Mouse (Mus musculus) gastrocnemius, postnatal 36 days (tissue): ENCODE measurements at regions not wholly inside any gene's neighbourhood (a gene's known extent, or its start where the extent isn't known, plus 50 kb on each side); places are given as distances from the start of the nearest gene placed in this dataset.

Source experiments
- DNase-seq, 2 experiments: peaks; one replicate each; pipeline ENCODE4 v3.0.0; 2022
- intact Hi-C: fragments of 180-260 bp; cut with DNase I; formaldehyde crosslinking; loops from one replicate; pipeline ENCODE4 v1.15.1; 2025

DNA sequence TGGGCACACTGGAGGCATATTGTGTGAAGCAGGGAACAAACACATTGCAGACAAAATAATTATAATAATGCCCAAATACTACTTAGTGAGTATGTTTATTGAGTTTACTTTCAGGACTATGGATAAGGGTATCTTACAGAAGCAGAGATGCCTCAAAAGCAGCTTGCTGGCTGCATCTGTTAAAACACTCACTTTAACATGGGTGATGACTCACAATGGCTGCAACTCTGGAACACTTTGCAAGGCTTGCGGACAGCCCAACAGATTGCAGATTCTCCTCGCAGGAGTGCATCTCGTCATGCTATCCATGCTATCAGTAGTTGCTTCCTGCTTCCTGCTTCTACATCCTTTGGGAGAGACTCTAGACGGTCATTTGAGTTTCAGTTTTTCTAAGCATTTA, 373.2 kb upstream of the Arpp21 start:
- no peak for DNase-seq
- intact Hi-C loops = no loop called here

DNA sequence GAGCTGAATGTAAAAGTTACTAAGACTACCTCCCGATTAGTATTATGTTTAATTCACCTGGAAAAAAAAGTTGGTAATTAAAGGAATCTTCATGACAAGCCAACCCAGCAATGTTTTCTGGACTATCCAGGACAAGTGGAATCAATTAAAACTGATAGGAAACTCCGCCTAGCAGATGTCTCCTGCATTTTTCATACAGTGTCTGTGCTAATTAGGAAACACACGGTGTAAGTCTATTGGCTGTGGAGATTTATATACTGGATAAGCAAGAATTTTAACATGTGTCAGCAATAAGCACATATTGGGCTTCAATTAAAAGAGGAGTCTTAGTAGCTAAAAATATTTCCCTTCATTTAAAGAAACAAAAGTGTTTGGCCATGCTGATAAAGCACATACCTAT, 371.5 kb upstream of the Arpp21 start:
- intact Hi-C loops = no loop called here
- DNase-seq = no peak

DNA sequence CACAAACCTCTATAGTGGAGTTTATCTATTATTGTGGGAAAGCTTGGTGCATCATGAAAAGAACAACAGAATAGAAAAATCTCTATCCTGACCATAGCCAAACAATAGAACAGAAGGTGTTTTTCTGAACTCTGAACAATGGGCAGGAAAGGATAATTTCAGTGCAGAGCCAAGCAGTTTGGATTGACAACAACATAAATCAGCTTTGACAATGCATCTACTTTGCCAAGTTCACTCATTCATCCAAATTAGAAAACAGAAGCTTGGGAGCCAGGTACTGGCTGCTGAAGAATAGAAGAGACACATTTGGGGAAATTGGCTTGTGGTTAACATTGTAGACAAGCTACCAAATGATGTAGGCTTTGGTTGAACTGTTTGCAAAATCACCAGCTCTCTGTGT, 360.0 kb upstream of the Arpp21 start:
- intact Hi-C loops = no loop called here
- no peak for DNase-seq

DNA sequence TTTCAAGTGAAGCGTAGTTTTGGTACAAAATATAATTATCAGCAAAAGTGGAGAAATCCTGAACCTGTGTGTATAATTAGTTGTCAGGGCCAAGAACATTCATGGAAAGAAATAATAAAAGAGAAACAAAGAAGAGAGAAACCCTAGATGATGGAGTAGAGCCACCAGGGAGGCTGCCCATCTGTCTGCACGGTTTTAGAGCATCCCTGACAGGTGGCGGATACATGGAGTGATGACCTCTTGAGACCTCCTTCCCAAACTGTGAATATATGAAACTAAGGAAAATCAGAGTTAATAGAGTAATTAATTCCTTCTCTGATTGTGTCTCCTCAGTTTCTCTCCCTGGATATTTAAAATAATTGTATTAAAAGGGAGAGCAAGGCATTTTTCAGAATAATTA, 354.5 kb upstream of the Arpp21 start:
- intact Hi-C loops = no loop called here
- DNase-seq = no peak

DNA sequence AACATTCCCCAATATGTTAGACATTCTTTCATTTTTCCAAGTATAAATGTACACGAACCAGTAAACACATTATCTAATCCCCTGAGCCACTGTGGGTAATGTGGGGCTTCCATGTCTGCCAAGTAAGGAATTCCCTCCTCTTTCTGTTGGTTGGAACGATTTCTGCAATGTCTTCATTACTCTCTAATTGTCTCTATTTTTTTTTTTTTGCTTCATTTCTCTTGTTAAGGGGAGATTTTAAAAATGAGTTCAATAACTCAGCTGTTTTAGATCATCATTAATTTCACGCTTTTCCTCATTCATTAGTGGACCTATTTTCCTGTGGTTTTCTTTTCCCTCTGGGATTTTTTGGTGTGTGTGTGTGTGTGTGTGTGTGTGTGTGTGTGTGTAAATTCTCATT, 337.6 kb upstream of the Arpp21 start:
- intact Hi-C loops = no loop called here
- DNase-seq = no peak

DNA sequence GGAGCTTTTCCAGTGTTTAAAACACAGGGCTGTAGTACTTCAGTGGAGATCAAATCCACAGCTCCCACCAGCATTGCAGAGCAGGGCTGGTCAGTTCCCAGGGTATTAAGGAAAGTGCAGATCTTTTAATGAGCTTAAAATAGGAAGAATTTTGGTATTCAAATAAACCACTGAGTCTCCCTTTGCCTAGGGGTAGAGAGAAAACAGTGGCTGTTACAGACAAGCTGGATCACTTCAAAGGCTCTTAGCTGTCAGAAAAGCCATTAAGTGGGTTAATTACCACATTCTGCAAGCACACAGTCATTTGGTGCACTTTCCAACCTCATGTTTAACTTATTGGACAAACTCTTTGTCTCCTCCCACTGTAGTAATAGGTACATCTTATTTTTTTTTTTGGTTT, 325.6 kb upstream of the Arpp21 start:
- DNase-seq = no peak
- intact Hi-C loops = no loop called here

DNA sequence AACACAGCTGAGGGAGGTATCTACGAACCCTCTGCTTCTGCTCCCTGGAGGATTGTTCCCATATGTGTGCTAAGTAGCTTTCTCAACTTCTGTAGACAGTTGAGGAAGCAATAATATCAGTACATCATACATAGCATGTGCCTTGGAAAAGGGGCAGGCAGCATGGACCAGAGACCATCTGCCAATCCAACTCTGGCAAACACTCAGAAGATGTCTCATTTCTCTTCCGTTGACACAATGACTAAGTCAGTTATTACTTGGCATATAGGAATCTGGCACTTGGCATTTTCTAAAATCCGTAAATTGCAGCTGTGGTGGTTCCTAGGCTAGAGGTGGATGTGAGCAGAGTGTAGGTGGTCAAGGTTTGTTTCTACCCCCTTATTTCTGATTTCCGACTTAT, 324.5 kb upstream of the Arpp21 start:
- DNase-seq = no peak
- intact Hi-C loops = no loop called here

DNA sequence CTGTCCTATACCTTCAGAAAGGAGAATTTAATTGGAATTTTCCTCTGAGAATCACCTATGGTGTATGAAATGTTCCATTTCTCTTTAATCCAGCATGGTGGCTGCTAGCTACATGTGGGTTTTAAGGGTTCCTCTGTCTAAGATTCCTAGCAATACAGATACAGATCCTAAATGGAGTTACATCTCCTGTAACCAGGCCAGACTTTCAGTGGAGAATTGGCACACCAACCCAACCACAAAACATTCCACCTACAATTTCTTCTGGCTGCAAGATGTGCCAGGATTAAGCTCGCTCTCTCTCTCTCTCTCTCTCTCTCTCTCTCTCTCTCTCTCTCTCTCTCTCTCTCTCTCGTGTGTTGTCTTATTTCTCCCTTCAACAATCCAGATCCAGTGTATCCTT, 302.2 kb upstream of the Arpp21 start:
- intact Hi-C loops = no loop called here
- no peak for DNase-seq

DNA sequence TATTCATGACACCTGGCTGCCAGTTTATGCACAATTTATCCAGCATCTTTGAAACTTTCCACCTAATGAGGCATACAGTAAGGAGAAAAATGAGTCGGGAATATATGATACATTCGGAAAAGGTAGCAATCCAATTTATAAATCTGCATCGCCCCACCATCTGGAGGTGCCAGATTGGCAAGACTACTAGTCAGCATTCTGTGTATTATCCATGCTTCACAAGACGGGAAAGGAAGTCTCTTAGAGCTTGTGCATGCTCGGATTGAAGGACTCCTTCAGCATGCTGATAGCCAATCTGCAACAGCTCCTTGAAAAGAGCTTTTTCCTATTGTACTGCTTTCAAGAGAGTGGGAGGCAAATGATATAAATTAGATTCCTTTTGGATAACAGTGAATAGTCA, 289.6 kb upstream of the Arpp21 start:
- no peak for DNase-seq
- intact Hi-C loops = no loop called here

DNA sequence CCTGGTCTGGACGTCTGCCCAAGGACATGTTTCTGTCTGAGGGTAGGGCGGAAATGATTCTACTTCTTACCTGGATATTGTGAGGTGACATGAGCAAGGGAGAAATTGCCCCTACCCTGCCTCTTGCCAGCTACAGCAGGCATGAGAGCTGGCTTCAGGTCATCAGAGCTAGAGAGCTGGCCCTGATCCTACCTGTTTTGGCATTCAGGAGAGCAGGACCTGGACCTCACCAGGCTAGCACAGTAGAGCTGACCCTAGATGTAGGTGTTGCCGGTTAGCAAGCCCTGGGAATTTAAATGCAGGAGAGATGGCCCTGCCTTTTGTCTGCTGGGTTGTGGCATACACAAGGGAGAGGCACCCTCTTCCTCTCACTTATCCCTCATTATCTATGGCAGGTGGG, 287.5 kb upstream of the Arpp21 start:
- intact Hi-C loops = no loop called here
- no peak for DNase-seq

DNA sequence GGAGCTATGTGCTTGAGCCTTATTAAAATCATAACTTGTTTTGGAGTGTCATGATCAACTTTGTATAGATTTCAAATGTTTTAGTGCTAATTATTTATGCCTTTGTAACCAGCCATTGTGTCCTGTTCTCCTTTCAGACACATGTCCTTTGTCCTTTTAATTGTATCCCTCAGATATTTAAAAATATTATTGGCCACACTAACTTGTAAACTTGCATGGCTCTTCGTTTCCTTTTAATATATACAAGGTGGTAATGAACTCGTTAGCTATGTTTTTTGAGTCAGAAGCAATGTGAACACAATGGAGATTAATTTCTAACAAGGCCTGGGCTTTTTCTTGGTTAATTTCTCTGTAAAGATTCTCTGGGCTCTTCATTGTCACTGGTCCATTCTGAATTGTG, 275.0 kb upstream of the Arpp21 start:
- DNase-seq = no peak
- intact Hi-C loops = no loop called here

DNA sequence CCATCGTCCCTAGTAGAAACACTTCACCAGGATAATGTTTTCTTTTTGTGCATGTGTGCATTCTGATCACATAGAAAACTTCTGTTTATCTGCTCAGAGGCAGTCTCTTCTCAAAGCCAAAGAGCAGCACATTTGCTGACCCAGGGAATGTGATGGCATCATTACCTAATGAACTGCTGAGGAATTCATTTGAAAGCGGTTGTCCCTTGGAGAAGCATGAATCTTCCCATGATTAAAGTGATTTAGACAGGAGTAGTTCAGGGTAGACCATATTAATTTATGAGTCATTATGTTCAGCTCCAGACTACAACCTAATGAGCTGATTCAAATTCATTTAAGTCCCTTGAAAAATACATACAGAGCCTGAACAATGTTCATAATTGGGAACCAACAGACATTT, 271.1 kb upstream of the Arpp21 start:
- intact Hi-C loops = no loop called here
- no peak for DNase-seq

DNA sequence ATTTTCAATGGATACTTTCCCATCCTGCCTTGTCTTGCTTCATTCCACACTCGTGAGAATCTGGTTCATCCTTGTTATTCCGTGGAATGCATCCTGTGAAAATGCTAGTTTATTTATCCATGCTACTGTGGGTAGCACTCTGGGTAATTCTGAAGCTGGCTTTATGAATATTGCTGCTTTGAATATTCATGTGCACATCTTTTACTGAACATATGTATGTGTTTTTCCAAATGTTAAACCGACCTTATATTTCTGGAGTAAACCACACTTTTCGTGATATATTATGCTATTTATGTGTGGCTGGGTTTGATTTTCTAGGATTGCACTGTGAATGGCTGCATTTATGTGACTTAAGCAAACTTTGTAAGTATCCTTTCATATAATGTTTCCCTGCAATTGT, 262.9 kb upstream of the Arpp21 start:
- DNase-seq = no peak
- intact Hi-C loops = no loop called here

DNA sequence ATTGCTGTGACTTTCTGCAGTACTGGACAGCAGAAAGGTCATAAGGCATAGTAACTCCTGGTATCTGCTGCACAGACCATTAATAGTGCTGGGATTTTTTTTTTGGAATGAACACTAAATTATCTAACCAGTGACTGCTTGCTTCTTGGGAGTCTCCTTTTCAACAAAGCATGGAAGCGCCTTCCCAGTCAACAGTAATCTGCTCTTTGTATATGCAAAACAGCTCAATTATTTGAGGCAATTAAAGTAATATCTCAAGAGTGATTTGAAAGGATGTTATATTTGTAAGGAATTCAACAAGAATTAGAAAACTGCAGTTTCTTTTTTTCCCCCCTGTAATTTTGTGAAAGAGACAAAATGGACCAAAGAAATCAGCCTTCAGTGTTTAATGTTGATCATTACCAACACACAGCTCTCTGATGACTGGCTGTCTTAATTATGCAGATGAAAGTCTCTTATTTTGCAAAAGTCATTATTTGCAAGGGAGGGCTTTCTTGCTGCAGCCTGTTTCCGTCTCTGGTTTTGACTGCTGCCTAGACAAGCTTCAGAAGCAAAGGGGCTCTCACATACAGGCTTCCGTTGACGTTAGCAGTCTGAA, 260.3 kb upstream of the Arpp21 start:
- intact Hi-C loops = no loop called here
- no peak for DNase-seq

DNA sequence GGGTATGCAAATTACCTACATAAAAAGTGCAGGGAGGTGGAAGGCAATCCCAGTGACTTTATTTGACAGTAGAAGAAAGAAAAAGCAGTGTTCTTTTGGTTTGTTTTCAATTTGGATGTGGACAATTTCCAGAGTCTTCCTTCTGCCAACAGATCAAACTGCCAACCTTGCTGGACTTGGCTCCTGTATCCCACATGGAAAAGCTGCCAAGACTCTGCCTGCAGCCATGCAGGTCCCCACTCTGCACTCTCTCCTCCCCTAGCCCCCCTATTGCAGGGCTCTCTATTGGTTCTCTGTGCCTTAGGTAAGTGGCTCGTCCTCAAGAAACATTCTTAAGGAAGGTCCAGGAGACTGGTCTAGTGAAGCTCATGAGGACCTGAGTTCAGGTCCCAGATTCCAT, 255.2 kb upstream of the Arpp21 start:
- no peak for DNase-seq
- intact Hi-C loops = no loop called here

DNA sequence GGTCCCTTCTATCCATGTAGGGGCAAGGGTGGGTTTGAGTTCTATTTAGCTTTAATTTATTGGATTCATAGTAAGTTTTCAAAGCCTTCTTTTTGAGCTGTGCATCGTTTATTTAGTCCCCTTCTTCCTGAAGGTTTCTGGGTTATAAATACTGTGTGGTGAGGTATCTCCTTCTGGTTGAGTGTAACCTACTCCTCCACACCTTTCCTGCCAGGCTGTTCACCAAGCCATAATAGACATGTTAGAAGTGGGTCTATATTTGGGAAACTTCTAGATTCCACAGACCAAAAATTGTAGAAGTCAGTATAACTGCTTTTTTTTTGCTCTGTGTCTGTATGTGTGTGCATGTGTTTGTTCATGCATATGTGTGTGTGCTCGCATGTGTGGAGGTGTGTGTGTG, 240.9 kb upstream of the Arpp21 start:
- no peak for DNase-seq
- intact Hi-C loops = no loop called here

DNA sequence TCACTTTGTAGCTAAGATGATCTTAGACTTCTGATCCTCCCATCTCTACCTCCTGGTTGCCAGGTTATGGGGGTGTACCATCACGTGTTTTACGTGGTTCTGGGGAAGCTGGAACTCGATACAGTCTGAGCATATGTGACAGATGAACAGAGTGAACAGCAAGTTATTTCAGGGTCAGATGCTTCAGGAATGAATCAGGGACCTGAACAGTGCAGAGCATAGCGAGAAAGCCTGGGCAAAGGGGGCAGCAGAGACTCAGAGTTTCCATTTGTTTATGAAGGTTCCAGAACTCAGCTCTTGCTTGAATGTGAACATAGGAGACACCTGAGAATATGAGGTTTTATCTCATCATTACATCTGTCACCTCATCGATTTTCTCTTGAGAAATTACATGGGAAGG, 221.9 kb upstream of the Arpp21 start:
- DNase-seq = no peak
- intact Hi-C loops = no loop called here

DNA sequence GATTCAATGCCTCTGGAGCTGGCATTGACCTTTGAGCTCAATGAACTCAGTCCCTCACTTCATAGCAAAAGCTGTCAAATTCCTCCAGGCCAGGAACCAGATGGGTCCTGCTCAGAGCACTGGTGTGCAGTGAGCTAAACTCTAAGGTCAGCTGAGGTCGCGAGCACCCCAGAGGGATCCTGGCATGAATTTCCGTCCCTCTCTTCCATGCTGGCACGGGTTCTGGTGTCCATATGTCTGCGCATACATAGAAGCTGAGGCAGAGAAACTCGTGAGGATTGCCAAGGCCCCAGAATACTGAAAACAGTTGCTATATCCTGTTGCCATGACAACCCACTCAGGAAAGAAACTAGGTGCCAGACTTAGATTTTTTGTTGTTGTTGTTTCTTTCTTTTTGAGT, 219.0 kb upstream of the Arpp21 start:
- no peak for DNase-seq
- intact Hi-C loops = no loop called here

DNA sequence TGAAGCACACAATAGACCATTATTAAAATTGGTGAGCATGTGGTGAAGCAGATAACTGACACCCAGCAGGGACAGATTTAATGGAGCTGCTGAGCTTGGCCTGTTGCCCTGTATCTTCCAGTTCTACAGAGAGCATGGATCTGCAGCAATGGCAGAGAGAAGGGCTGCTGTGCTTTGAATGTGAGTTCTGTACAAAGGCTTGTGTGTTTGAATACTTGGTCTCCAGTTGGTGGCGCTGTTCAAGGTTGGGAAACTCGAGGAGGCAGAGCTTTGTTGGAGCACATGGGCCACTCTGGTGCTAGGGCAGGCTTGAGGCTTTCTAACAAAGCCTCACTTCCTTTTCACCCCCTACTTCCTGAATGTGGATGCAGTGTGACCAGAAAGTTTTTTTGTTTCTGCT, 211.8 kb upstream of the Arpp21 start:
- intact Hi-C loops = no loop called here
- no peak for DNase-seq

DNA sequence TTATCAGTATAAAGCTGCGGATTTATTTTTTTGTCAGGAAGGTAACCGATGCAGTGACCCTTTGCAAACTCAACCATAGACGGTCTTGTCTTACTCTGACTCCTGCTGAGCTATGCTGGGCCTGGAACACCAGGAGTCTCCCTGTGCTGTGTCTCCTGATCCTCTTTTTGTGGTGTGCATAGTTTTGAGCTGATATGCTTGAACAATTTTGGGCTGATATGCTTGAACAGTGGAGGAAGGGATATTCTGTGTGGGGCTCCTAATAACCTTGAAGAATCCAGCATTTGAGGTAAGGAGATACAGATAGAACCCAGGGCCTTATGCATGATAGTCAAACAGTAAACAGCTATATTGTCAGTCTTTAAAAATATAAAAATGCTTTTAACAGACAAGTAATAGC, 211.2 kb upstream of the Arpp21 start:
- no peak for DNase-seq
- intact Hi-C loops = no loop called here

DNA sequence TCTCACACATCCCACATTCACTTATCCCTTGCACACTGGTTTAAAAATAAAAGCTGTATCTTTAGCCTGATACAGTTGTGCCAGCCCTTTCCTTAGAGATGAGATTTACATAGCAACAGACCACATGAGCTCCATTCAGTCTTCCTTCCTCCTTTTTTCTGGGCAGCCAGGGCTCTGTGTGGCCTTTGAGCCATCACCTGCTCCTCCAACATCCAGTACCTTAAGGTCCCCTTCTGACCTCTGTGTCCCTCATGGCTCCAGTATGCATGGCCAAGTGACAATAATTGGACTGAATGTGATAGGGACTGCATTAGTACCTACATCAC, 210.3 kb upstream of the Arpp21 start:
- intact Hi-C loops = no loop called here
- DNase-seq = no peak

DNA sequence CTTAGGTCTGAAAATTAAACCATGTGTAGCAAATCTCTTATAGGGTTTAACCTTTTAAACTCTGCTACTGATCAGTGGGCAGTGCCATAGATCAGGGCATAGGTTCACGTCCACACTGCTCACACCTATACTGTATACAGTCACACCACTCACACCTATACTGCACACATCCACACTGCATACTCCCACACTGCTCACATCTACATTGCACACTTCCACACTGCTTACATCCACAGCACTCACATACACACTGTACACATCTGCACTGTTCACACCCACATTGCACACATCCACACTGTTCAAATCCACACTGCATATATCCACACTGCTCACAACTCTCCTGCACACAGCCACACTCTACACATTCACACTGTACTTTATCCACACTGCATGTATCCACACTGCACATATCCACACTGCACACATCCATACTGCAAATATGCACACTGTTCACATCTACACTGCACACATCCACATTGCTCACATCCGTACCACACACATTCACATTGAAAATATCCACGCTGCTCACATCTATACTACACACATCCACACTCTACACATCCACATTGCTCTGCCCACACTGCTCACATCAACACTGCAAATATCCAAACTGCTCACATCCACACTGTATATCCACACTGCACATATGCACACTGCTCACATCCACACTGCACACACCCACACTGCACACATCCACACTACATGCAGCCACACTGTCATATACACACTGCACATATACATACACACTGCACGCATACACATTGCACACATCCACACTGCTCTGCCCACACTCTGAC, 209.7 kb upstream of the Arpp21 start:
- no peak for DNase-seq
- intact Hi-C loops = no loop called here

DNA sequence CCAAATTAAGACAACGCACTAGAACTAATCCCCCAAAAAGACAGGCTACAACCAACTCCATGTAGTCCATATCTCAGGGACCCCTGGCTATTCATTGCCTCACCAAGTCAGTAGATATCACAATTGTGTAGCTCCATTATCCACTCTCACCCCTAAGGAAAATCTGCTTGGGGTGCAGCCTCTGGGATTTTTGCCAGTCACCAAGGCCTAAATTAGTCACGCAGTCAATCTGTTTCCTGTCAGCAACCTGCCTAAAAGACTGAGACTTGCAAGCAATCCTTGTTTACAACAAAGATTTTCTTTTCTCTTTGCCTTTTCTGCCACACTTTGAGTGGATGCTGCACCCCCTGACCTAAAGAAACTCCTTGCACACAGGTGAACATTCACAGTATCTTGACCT, 208.5 kb upstream of the Arpp21 start:
- intact Hi-C loops = no loop called here
- no peak for DNase-seq
